Mouse (Mus musculus): ENCODE data around the gene Gm9837.

Gene Gm9837

DNA sequence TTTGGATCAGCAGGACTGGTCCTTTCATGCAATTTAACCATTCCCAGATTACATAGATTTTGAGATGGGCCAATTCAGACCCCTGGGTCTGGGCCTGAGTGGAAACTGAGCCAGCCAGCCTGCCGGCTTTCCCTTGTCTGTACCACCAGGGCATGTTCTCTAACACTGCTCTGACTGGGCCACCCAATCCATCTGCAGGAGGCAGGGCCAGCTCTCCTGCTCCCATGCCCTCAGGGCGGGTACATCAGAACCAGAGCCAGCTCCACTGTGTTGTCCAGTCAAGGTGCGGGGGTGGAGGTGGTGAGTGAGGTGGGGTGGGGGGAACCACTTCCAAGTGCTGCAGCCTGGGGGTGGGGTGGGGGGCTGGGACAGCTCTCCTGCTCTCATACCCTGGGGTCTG, 16.1 kb upstream of the Gm9837 start:
- DNase-seq, result no peak

DNA sequence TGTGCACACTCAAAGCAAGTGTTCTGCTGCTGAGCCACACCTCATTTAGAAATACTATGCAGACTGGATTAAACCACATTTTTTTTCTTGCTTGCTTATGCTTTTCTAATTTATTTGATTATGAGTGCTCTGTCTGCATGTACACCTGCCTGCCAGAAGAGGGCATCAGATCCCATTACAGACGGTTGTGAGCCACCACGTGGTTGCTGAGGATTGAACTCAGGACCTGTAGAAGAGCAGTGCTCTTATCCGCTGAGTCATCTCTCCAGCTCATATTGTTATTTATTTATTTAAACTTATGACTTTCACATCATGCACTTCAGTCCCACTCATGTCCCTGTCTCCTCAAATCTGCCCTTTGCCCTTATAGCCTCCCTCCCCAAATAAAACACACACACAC, 15.4 kb upstream of the Gm9837 start:
- no peak for DNase-seq

DNA sequence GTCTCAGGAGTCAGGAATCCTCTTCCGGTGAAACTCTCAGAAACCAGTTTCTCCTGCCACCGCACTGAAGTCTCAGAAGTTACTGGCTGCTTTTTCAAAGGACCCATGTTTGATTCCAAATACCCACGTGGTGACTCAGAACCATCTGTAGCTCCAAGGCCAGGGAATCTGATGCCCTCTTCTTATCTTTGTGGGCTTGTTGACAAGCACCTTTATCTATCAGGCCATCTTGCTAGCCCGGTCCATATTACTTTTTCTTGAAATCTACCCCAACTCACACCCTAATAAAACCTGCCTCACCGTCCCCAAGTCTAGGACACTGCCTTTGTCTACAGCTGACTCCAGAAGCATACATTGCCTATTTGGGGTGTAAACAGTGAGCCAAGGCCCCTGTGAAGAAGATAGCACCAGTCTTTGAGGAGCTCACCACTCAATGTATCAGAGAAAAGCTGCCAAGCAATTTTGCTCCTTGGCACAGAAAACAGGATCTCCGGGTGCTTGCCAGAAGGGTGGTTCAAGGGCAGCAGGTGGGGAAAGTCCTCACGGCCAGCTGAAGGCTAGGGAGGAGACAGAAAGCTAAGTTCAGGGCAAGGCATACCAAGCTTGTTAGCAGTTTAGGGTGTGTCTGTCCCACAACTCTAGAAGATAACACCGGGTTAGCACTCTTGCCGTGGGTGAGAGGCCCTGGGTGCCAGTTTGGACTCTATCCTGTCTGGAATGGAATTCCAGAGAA, 13.0 kb upstream of the Gm9837 start:
- DNase-seq, result no peak

DNA sequence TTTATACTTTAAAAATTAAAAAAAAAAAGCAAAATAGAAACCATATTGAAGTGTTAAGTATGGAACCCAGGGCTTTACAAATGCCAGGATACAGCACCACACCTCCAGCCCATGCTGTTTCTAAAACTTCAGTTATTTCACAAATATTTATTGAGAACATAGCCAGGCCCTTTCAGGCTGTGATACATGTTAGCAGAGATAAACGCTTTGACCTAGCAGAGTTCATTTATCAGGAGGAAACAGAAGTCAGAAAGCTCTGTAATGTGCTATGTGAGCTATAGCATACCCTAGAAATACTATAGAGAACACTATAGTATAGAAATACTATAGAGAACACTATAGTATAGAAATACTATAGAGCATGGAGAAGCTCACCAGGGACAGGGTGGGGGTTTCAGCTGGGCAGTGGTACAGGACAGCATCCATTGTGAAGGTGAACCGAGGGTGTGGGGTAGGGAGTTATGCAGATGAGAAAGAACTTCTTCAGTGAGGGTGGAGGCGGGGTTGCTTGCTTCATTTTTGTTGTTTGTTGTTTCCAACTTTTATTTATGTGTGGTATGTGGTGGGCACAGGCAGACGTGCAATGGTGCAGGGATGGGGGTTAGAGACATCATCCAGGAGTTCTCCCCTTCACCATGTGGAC, 10.9 kb upstream of the Gm9837 start:
- DNase-seq, result no peak

DNA sequence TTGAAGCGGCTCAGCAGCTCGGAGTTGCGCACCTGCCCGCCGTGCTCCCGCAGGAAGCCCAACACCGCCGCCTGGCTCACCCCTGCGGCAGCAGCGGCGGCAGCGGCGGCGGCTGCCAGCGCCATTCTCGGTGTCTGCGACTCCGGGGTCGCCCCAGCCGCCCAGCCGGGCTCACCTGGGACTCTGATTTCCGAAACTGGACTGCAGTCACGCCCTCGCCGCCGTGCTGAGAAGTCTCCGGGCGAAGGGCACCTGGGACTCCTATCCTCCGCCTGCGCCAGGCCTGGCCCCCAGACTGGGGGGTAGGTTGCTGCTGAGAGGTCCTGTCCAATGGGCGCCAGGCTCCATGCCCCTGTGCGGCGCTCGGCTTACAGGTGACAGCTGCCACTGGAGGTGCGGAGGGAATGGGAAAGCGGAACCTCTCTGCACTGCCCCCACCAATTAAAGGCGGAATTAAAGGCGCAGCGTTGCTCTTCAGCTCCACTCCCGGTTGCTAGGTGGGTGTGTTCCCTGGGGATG, 9.6 kb upstream of the Gm9837 start, which contains the start of the genes Gm9945 and Sowaha:
Gm9945 (plus strand) TSS at position 384 of the 519 bp plus-strand sequence.
Sowaha (minus strand) TSS at position 492 of the 519 bp plus-strand sequence.
- no peak for DNase-seq

DNA sequence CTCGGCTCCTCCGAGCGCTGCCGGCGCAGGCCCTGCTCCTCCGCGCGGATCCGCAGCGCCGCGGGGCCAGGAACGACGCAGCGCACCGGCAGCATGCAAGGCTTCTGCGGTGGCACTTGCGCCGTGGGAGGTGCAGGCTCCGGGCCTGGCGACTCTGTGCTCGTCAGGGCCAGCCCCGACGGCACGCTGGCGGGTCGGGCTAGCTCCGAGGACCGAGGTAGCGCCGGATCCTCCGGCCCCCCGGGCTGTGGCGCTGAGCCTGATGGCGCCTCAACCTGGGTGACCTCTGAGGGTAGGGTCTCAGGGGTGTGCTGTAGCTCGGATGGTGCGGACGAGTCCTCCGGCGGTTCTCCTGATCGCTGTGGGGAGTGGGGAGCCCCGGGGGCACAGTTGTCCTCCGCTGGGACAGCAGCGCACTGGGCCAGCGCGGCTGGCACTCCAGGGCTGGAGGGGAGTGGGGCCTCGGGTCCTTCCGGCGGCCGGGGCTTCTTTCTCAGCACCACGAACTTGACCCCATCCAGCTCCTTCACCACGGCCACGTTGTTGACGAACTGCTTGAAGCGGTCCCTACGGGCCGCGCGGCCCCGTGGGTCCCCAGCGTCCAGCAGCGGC, 9.0 kb upstream of the Gm9837 start:
- DNase-seq, result peak; percentile 72

DNA sequence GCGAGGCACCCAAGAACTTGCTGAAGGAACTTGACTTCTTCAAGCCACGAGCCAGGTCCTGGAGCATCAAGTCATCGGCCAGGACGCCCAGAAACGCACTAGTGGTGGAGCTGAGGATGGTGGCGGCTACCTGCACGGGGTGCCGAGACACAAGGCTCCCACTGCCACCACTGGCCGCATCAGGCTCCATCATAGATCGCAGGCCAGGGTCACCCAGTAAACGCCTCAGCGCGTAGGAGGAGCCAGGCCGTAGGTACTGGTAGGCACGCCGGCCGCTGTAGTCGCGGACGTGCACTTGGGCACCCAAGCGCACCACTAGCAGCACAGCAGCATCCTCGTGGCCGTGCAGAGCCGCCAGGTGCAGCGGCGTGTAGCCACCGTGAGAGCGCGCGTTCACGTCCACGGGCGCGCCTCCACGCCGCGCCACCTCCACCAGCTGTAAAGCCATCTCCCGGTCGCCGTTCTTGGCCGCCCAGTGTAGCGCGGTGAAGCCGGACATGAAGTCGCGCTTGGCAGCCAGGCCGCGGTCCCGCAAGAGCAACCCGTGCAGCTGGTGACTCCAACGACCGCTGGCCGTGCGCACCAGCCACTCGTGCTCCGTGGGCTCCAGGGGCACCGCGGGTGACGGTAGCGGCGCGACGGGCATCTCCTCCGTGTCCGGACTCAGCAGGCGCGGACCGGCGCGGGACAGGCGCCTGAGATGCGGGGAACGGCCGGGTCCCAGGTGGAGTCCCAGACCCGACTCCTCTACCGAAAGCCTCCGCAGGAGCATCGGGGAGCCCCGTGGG, 8.3 kb upstream of the Gm9837 start:
- DNase-seq, result peak; percentile 63

DNA sequence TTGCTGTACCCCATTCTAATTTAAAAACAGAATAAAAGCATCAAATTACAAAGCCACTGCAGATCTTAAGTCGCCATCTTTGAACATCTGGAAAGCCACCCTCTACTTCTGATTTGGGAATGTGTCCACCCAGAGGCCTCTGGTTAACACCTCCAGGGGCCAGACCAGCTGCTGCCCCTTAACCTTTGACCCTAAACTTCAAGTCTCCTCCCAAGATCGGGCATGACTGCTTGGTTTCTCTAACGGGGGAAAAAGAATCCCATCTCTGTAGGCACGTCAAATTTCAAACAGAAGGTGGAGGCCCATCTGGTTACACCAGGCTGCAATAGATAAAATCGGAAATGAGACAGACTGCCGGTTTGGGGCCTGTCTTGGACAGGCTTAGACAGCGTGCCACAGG, 7.6 kb upstream of the Gm9837 start:
- no peak for DNase-seq

DNA sequence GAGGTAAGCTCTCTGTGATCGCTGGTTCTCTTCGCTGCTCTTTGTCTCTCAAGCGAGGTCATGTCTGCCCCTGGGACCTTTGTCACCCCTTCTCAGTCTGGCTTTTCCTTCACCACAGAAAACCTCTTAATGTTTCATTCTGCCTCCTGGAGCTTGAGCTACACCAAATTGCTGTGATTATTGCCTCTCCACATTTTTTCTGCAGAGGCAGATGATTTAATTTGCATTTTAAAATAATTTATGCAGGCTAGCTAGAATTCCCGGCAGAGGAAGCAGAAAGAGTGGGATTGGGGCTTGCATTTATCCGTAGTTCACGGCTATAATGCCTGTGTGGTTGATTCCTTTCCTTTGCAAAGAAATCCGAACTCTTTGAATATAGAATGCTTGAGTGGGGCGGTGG, 5.3 kb upstream of the Gm9837 start:
- no peak for DNase-seq

DNA sequence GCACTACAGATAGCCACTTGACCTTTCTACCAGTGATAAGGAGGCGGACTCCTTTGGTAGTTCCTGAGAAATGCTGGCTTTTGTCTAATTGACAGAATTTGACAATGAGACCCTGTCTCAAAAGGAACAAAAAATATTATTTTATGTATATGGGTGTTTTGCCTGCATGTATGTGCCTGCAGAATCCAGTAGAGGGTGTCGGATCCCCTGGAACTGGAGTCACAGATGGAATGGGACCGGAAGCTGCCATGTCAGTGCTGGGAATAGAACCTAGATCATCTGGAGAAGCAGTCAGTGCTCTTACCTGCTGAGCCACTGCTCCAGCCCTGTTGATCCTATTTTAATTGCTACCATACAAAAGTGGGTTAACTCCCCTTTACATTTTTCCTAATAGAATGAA, 2.4 kb upstream of the Gm9837 start:
- DNase-seq, result no peak

DNA sequence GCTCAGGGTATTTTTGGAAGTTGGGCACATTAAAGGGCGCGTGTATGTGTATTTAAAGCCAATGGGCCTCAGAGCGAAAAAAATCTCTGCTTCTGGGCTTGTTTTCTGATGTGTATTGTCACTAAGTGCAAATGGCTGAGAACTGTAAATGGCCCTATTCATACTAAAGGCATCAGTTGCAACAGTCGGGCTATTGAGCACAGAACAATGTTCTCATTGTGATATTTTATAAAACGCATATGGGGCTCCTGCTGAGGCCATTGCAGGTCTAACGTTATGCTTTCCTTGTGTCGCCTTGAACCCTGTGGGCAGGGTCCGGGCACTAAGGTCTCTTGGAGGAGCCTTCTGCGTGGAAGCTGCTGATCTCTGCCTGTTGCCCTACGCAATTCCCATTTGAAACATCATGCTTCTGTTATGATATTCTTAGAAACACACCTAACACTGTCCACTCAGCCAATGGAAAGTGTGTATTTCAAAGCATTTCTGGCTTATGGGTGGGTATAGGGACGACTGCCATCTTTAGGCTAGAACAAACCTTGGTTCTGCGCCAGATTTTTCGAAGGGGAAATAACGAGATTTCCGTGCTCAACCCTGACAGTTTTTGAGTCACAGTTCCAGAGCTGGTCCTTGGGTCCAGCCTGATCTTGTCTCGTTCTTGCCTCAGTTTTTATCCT, 848 bp downstream of the Gm9837 start:
- DNase-seq, result no peak

DNA sequence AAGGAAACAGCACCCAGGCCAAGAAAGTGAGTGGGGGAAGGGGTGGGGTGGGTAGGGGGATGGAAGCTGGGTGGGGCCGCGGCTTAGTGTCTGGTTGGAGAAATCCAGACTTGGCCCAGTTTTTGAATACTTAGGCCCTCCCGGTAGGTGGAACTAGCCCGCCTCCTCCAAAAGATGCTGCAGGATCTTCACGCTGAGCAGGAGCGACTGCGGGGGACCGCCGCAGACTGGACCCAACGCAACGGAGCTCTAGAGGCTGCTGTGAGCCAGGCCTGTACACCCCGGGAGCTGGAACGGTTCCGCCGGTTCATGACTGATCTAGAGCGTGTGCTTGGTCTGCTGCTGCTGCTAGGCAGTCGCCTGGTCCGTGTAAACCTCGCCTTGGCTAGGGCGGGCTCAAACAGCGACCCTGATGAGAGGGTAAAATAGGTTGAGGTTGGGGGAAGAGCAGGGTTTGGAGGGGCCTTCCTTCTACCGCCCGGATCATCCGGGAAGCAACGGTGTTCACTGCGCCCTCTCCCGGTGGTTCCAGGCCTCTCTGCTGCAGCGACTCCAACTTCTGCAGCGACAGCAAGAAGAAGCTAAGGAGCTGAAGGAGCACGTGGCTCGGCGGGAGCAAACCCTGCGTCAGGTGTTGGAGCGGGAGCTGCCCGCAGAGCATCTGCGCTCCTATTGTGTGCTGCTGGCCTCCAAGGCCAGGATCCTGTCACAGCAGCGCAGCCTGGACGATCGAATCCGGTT, 3.9 kb downstream of the Gm9837 start:
- peak; percentile 83 for DNase-seq

DNA sequence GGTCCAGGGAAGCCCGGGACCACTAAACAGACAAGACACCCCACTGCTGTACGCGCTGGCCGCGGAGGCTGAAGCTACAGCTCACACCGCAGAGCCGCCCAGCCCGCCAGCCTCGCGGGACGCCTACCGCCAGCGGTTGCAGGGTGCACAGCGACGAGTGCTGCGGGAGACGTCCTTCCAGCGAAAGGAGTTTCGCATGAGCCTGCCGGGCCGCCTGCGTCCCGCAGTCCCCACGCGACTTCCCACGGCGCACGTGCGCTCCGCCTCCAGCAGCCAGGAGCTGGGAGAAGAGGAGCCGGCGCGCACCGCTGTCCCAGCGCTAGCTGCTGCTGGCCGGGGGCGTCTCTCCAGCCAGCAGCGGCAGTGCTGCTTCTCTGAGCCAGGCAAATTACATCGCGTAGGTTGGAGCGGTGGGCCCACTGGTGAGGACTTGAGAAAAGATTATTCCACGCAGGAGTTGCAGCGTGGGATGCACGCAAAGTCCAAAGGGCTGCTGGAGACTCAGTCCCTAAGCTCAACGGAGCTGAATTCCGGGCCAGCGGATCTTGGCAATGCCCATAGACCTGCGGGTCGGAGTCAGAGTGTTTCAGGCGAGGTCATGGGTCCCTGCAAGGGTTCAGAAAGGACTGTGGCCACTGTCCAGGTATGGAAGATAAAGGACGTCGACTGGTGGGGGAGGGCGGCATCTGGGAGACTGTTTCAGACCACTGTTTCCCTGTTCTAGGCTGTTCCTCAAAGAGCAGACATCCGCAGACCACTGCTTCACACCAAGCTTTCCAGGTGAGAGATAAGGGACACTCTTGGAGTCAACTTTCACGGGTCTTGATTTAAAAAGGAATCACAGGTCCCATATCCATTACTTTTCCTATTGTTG, 6.5 kb downstream of the Gm9837 start:
- DNase-seq, result peak; percentile 77

DNA sequence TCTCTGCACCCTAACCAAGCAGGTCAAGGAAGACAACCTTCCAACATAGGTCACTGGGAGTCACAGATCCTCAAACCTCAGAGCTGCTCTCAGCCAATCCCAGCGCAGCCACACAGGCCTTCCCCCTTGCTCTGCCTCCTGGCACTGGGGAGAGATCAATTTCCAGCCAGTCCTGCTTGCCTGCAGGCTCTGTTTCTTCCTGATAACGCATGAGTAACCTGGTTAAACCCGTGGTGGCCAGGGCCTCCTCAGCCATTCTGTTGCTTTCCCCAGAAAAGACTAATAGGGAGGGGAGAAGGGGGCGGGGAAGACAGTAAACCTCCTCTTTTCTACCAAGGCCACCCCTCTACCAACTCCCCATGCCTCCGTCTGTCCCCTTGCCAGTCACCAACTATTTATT, 8.6 kb downstream of the Gm9837 start:
- no peak for DNase-seq

DNA sequence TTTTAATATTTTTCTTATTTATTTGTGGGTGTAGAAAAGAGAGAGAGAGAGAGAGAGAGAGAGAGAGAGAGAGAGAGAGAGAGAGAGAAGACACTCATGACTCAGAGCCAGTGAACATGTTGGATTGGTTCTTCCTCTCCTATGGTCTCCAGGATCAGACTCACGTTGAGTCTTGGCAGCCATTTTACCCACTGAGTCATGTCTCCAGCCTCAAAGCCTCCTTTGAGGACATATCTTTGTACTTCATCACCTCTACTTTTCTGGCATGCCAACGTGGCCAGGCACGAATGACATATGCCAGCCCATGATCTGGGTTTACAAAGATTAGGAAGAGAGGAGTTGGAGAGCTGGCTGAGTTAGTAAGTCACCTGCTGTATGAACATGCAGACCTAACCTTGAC, 10.1 kb downstream of the Gm9837 start:
- DNase-seq, result no peak

DNA sequence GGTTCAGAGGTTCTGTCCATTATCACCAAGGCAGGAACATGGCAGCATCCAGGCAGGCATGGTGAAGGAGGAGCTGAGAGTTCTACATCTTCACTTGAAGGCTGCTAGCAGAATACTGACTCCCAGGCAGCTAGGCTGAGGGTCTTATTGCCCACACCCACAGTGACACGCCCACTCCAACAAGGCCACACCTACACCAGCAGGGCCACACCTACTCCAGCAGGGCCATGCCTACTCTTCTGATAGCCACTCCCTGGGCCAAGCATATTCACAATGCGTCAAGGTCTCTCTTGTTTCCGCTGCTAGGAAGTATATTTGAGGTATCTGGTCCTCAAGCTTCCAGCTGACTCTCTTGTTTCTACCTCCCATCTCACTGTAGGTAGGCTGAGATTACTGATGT, 11.3 kb downstream of the Gm9837 start:
- no peak for DNase-seq

DNA sequence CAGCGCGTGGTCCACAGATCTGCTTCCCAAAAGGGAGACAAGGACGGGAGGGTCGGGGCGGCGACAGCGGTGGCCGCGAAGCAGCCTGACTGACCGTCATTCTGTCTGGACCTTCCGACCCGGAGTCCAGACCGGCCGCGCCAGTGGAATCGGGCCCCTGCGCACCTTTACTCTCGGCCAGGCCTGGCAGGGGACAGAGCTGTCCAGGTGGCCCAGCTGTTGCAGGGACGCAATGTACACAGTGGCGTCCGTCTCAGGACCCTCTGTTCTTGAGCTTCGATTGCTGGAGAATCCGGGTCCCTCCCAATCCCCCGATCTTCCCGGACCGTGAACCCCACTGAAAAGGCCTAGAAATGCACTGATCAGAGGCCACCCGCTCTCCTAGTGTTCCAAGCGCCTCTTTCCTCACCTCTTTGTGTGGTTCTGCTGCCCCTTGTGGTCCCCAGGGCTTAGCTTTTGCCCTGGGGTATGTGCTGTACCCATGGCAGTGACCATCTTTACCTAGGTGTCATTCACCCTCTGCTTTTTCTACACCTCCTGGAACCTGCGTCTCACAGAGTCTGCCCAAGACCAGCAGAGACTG, 12.8 kb downstream of the Gm9837 start:
- no peak for DNase-seq

DNA sequence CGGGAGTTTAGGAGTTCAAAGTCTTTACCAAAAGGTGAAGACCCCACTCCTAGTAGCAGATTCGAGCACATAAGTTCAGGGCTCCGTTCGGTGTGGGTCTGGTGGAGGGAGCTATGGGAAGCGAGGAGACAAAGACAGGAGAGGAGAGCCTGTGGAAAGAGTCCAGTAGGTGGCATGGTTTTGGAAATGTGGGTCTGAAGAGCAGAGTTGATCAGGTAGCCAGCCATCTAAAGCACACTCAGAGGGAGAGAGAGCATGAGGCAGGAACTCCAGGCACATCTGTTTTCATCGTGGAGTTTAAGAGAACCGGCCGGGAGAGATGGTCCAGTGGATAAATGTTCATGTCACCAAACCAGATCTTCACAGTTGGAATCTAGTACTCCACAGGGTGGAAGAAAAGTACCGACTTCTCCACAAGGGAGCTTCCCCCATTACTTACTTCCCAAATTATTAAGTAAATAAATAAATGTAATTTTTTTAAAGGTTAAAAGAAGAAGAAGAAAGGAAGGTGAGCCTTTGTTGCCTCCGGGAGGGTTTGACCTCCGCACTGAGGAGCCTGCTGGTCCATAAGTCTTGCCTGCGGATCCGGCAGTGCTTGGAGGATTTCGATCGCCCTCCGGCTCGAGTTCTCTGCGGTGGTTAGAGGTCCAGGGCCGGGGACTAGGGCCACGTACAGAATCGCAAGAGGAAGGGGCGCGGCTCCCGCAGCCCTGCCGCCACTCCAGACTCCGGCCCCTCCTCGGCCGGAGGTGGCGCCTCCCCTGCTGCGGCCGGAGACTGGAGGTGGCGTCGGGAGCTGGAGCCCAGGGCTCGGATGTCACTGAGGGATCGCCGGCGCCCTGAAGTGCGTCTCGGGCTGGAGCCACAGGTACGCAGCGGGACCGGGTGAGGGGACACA, 13.6 kb downstream of the Gm9837 start, which contains the start of the genes Gm10447 and Shroom1:
Gm10447 (minus strand) TSS at position 637 of the 898 bp plus-strand sequence.
Shroom1 (plus strand) TSS at position 732 of the 898 bp plus-strand sequence.
- DNase-seq, result peak; percentile 29

DNA sequence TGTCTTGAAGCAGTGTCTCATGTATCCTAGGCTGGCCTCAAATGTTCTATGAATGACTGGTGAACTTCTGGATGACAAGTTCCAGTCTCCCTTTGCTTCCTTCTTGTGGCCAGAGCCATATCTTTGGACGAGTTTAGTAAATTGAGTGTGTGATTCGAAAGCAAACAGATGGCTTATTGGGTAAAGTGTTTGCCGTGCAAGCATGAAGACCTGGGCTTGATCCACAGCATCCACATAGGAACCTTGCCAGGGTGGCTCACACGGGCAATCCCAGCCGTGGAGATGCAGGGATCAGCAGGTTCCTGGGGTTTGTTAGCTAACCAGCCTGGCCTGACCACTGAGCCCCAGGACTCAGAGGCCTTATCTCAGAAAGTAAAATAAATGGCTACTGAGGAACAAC, 17.2 kb downstream of the Gm9837 start:
- DNase-seq, result no peak

All from right cerebral cortex, postnatal 25 days (tissue).